Mouse (Mus musculus): ENCODE data around the gene Vstm2b. TPM values are rescaled to one million over a fixed set of nuclear protein-coding genes. Genes with fewer than 3 reads are reported as not detected.

Gene Vstm2b
- 26.0 and 27.4 TPM in 2 replicates for polyA plus RNA-seq (2015; fragmentation: Nextera tagmentation; extraction: Ambion mirVana)

GRCm38 (mm10) chr7:40898096-40898710 is at the start of gene Vstm2b:
TSS of gene Vstm2b (plus strand) at chr7:40898328.
- WGBS, result 0% methylated on average over 22 of the region's 35 CpGs
- peak within 1 kb of the TSS; percentile 70 for H3K9ac ChIP-seq (ENCODE audit: low read depth, low read length)
- no peaks in the 10 kb centered on the region for H3K27me3 ChIP-seq (replicated peaks; ENCODE audit: control insufficient read depth, insufficient read depth, low read length)
- H3K4me3 ChIP-seq (ENCODE audit: low read length), result peak within 1 kb of the TSS; percentile 54
- H3K4me2 ChIP-seq (ENCODE audit: low read length), result peak within 1 kb of the TSS; percentile 79
- ATAC-seq, result peak; percentile 1; the same call in 1 of the 2 replicates
- H3K4me1 ChIP-seq (ENCODE audit: control insufficient read depth, insufficient read depth, low read depth, low read length), result peaks cover 15% of the 10 kb centered on the region
- no peaks in the 10 kb centered on the region for H3K36me3 ChIP-seq (ENCODE audit: control insufficient read depth, insufficient read depth, low read length)
- H3K9me3 ChIP-seq (ENCODE audit: control insufficient read depth, low read length), result no peaks in the 10 kb centered on the region
- H3K27ac ChIP-seq (ENCODE audit: low read depth, low read length), result peak within 1 kb of the TSS; percentile 71

- Histone ChIP-seq H3K9ac (ENCODE audit: low read depth, low read length) (no peak overlapping the region), H3K27me3 (replicated peaks; ENCODE audit: control insufficient read depth, insufficient read depth, low read length) (no peaks in the 10 kb centered on the region), H3K36me3 (ENCODE audit: control insufficient read depth, insufficient read depth, low read length) (no peaks in the 10 kb centered on the region), H3K9me3 (ENCODE audit: control insufficient read depth, low read length) (no peaks in the 10 kb centered on the region), H3K4me1 (ENCODE audit: control insufficient read depth, insufficient read depth, low read depth, low read length) (no peaks in the 10 kb centered on the region), H3K27ac (ENCODE audit: low read depth, low read length) (no peak overlapping the region), H3K4me3 (ENCODE audit: low read length) (no peak overlapping the region), H3K4me2 (ENCODE audit: low read length) (no peak overlapping the region)
- WGBS, result 84% methylated on average over 7 of the region's 7 CpGs
- ATAC-seq, result no peak
Observed at GRCm38 (mm10) chr7:40856088-40856625, 42.0 kb upstream of the Vstm2b start.

DNA sequence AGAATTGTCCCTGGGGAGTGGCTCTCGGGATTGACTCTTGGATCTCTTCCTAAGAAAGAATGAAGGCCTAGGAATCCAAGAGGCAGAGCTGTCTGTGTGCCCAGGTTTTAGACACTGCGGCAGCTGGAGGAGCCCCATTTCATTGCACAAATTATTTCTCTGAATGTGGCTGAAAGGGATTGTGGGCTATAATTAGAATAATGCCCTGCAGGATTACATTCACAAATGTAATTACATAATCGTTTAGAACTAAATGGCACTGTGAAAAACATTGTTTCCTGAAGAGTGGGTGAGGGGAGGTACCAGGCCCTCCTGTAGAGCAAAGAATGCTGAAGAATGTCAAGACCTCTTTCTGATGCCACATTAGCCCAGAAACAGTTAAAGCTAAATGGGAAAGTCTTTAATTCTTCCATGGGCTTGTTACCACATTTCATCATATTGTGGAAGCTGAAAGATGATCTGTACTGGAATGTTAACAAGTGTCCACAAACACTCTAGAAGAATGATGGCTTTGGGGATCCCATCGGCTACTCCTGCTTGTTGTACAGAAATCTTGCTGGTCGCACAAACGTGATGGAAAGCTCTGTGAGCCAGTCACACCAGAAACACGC is 24.6 kb upstream of the Vstm2b start:
- Histone ChIP-seq H3K4me1 (ENCODE audit: control insufficient read depth, insufficient read depth, low read depth, low read length) (peaks cover 3% of the 10 kb centered on the region), H3K27ac (ENCODE audit: low read depth, low read length) (no peak overlapping the region), H3K27me3 (replicated peaks; ENCODE audit: control insufficient read depth, insufficient read depth, low read length) (no peaks in the 10 kb centered on the region), H3K4me2 (ENCODE audit: low read length) (no peak overlapping the region), H3K36me3 (ENCODE audit: control insufficient read depth, insufficient read depth, low read length) (no peaks in the 10 kb centered on the region), H3K9me3 (ENCODE audit: control insufficient read depth, low read length) (no peaks in the 10 kb centered on the region), H3K9ac (ENCODE audit: low read depth, low read length) (no peak overlapping the region), H3K4me3 (ENCODE audit: low read length) (no peak overlapping the region)
- ATAC-seq, result peak; percentile 9; the same call in 1 of the 2 replicates
- 52% methylated on average over 7 of the region's 7 CpGs for WGBS

DNA sequence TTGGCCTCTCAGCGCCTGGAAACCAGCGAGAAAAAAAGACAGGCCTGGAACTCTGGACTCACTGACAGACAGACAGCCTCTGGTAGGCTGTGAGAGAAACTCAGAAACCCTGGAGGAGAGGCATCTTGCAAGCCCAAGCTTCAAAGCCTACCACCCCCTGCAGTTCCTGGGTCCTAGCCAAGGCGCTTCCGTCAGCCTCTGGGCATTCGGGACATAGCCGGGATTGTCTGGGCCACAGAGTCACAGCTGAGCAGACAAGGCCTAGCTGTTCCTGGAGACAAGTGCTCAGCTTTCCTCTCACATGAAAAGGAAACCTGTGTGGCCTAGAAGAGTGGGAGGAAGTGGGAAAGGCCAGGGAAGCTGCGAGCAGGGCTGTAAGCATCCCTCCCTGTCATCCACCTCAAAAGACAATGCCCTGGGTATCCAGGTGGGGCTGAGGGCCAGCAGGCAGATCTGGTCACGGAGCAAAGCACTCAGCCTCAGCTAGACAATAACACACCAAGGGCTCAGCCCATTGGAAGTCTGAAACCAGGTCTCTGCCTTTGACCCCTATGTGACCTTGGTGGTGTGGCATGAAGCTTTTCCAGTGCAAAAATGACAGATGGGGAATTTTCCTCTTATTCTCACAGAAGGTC is 13.2 kb upstream of the Vstm2b start:
- no peak overlapping the region for H3K4me2 ChIP-seq (ENCODE audit: low read length)
- WGBS, result 39% methylated on average over 8 of the region's 8 CpGs
- no peak overlapping the region for H3K9ac ChIP-seq (ENCODE audit: low read depth, low read length)
- no peaks in the 10 kb centered on the region for H3K27me3 ChIP-seq (replicated peaks; ENCODE audit: control insufficient read depth, insufficient read depth, low read length)
- ATAC-seq, result peak; percentile 87
- no peaks in the 10 kb centered on the region for H3K36me3 ChIP-seq (ENCODE audit: control insufficient read depth, insufficient read depth, low read length)
- 0 out of 2 replicates have a peak overlapping the region, but pooled peaks have one; percentile 0 for H3K27ac ChIP-seq (ENCODE audit: low read depth, low read length)
- no peak overlapping the region for H3K4me3 ChIP-seq (ENCODE audit: low read length)
- no peaks in the 10 kb centered on the region for H3K9me3 ChIP-seq (ENCODE audit: control insufficient read depth, low read length)
- H3K4me1 ChIP-seq (ENCODE audit: control insufficient read depth, insufficient read depth, low read depth, low read length), result peaks cover 5% of the 10 kb centered on the region

GRCm38 (mm10) chr7:40888358-40888757 is 9.8 kb upstream of the Vstm2b start:
- no peak overlapping the region for H3K27ac ChIP-seq (ENCODE audit: low read depth, low read length)
- H3K36me3 ChIP-seq (ENCODE audit: control insufficient read depth, insufficient read depth, low read length), result no peaks in the 10 kb centered on the region
- no peak overlapping the region for H3K4me2 ChIP-seq (ENCODE audit: low read length)
- H3K9me3 ChIP-seq (ENCODE audit: control insufficient read depth, low read length), result no peaks in the 10 kb centered on the region
- ATAC-seq, result no peak
- no peaks in the 10 kb centered on the region for H3K27me3 ChIP-seq (replicated peaks; ENCODE audit: control insufficient read depth, insufficient read depth, low read length)
- 92% methylated on average over 3 of the region's 3 CpGs for WGBS
- H3K4me3 ChIP-seq (ENCODE audit: low read length), result no peak overlapping the region
- H3K9ac ChIP-seq (ENCODE audit: low read depth, low read length), result no peak overlapping the region
- H3K4me1 ChIP-seq (ENCODE audit: control insufficient read depth, insufficient read depth, low read depth, low read length), result peaks cover 5% of the 10 kb centered on the region

GRCm38 (mm10) chr7:40896964-40897363 is 1.2 kb upstream of the Vstm2b start:
- no peak overlapping the region for H3K4me3 ChIP-seq (ENCODE audit: low read length)
- H3K4me2 ChIP-seq (ENCODE audit: low read length), result peak overlapping the region; percentile 79
- no peaks in the 10 kb centered on the region for H3K9me3 ChIP-seq (ENCODE audit: control insufficient read depth, low read length)
- no peaks in the 10 kb centered on the region for H3K36me3 ChIP-seq (ENCODE audit: control insufficient read depth, insufficient read depth, low read length)
- 47% methylated on average over 4 of the region's 4 CpGs for WGBS
- no peak overlapping the region for H3K27ac ChIP-seq (ENCODE audit: low read depth, low read length)
- no peak overlapping the region for H3K9ac ChIP-seq (ENCODE audit: low read depth, low read length)
- H3K27me3 ChIP-seq (replicated peaks; ENCODE audit: control insufficient read depth, insufficient read depth, low read length), result no peaks in the 10 kb centered on the region
- peaks cover 10% of the 10 kb centered on the region for H3K4me1 ChIP-seq (ENCODE audit: control insufficient read depth, insufficient read depth, low read depth, low read length)
- no peak for ATAC-seq

GRCm38 (mm10) chr7:40898711-40899375 is 715 bp downstream of the Vstm2b start:
- Histone ChIP-seq H3K27me3 (replicated peaks; ENCODE audit: control insufficient read depth, insufficient read depth, low read length) (no peaks in the 10 kb centered on the region), H3K9ac (ENCODE audit: low read depth, low read length) (peak overlapping the region; percentile 70), H3K4me3 (ENCODE audit: low read length) (peak overlapping the region; percentile 54), H3K4me2 (ENCODE audit: low read length) (peak overlapping the region; percentile 79), H3K27ac (ENCODE audit: low read depth, low read length) (peak overlapping the region; percentile 71), H3K4me1 (ENCODE audit: control insufficient read depth, insufficient read depth, low read depth, low read length) (peaks cover 15% of the 10 kb centered on the region), H3K9me3 (ENCODE audit: control insufficient read depth, low read length) (no peaks in the 10 kb centered on the region), H3K36me3 (ENCODE audit: control insufficient read depth, insufficient read depth, low read length) (no peaks in the 10 kb centered on the region)
- 0% methylated on average over 52 of the region's 70 CpGs for WGBS
- ATAC-seq, result peak; percentile 37

DNA sequence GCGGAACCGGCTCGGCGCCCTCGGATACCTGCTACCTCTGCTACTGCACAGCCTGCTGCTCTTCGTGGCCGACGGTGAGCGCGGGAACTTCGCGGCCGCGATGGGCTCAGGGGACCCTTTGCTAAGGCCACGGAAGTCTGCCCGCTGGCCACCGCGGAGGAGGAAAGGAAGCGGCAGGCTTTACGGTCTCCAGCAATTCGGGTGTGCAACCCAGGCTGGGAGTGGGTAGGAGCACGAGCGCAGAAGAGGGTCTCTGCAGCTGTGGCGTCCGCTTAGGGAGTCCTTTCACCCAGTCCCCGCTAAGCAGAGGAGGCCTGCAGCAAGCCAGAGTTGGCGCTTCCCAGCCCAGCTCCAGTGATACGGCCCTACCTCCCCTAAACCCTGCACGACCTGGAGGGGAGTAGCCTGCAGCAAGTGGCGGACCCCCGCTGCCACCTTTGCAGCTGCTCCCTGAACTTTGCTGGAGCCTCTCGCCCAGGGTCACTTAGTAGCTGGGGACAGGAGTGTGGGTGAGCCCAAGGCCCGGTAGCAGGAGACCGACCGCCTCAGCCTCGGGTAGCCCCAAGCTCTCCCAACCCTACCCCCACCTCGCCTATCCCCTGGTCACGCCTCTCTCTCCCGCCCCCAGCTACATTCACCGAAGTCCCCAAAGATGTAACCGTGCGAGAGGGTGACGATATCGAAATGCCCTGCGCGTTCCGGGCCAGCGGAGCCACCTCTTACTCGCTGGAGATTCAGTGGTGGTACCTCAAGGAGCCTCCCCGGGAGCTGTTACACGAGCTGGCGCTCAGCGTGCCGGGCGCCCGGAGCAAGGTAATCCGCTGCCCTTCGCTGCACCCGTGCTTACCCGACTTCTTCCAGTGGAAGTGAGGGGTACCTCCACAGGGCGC is 1.5 kb downstream of the Vstm2b start:
- peak; percentile 25 for ATAC-seq
- 0% methylated on average over 60 of the region's 61 CpGs for WGBS
- Histone ChIP-seq H3K4me3 (ENCODE audit: low read length) (peak overlapping the region; percentile 54), H3K36me3 (ENCODE audit: control insufficient read depth, insufficient read depth, low read length) (no peaks in the 10 kb centered on the region), H3K9ac (ENCODE audit: low read depth, low read length) (peak overlapping the region; percentile 70), H3K27me3 (replicated peaks; ENCODE audit: control insufficient read depth, insufficient read depth, low read length) (no peaks in the 10 kb centered on the region), H3K27ac (ENCODE audit: low read depth, low read length) (peak overlapping the region; percentile 71), H3K9me3 (ENCODE audit: control insufficient read depth, low read length) (no peaks in the 10 kb centered on the region), H3K4me1 (ENCODE audit: control insufficient read depth, insufficient read depth, low read depth, low read length) (peaks cover 15% of the 10 kb centered on the region), H3K4me2 (ENCODE audit: low read length) (peak overlapping the region; percentile 79)

All from hindbrain, embryonic 16.5 days (tissue).